Mouse (Mus musculus) layer of hippocampus, adult 2 months (tissue): ENCODE results near the gene Tbcd. TPM values are rescaled to one million over a fixed set of nuclear protein-coding genes. Genes with fewer than 3 reads are reported as not detected.

Source experiments
- DNase-seq, 2 experiments: peaks; one replicate each; pipeline ENCODE4 v3.0.0; 2022; ENCODE audit warnings: low spot score in 2 of 2
- H3K27ac ChIP-seq: fragments of 200-600 bp; 2 replicates; pipeline ENCODE4 v1.8.1; 2022
- H3K4me3 ChIP-seq: fragments of 200-600 bp; 2 replicates; pipeline ENCODE4 v1.8.1; 2022; ENCODE audit warnings: mild to moderate bottlenecking
- CTCF ChIP-seq: fragments of 200-600 bp; conservative IDR thresholded peaks from 2 replicates; pipeline ENCODE4 v1.8.1; 2022; ENCODE audit warnings: antibody characterized with exemption, mild to moderate bottlenecking, moderate library complexity
- total RNA-seq, 2 experiments: library from RNA; stranded (reverse); gene quantifications; 2 replicates each; pipeline ENCODE4 v1.2.3; 2021

Tbcd gene
- total RNA-seq, 2 experiments from 2014 or later = 39.5 to 40.3 TPM

DNA sequence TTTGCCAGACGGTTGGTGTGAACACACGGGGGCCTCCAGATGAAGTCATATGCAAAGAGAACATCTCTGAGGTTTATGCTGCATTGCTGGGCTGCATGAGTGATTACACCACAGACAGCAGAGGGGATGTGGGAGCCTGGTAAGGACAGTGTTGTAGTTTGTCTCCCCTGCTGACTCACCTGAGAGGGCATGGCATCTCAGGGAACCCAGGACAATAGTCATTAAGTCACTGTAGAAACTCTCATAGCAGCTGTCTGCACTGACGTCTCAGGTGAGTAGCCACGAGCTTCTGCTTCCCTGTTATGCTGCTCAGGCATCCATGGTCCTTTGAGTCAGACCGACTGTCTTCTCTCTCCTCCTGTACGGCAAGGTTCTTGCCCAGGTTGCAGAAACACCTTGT, 145.5 kb downstream of the Tbcd start:
- DNase-seq = no peak
- TF ChIP-seq CTCF = no peak
- Histone ChIP-seq H3K4me3 (no peak overlapping the region), H3K27ac (no peak overlapping the region)

DNA sequence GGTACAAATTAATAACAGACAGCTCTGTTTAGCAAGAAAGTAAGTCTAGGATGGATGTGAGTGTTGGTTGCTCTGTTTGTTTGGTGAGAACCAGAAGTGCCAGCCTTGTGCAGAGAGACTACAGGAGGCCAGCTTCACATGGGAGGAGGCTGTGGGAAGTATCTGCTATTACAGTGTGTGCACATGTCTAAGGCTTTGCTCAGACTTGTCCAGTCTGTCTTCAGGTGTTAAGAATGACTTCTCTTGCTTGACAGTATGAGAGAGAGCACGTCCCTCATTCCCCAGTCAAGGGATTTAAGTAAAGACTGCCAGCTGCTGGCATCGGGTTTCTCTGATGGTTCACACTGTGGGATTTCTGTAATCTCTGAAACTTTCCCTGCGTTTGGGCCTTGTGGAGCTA, 149.7 kb downstream of the Tbcd start:
- H3K4me3 ChIP-seq = no peak overlapping the region
- no peak for DNase-seq
- H3K27ac ChIP-seq = no peak overlapping the region
- TF ChIP-seq CTCF = no peak

DNA sequence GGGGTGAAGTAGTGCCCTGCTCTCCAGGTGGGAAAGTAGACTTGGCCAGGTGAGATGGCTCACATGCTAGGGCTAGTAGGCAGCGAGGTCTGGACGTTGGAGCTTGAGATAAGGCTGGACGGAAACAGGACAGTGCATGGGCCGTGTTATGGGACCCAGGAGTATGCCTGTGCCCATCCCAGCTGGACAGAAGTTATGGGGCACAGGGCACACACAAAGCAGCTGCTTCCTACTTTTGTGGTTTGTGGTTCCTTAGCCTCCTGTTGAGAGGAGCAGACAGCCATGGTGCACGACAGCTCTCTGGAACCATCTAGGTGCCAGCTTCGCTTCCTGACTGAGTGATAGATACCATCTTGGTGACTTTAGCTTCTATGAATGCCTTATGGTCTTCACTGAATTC, 153.9 kb downstream of the Tbcd start:
- no peak for DNase-seq
- Histone ChIP-seq H3K4me3 (no peak overlapping the region), H3K27ac (no peak overlapping the region)
- no peak for TF ChIP-seq CTCF

DNA sequence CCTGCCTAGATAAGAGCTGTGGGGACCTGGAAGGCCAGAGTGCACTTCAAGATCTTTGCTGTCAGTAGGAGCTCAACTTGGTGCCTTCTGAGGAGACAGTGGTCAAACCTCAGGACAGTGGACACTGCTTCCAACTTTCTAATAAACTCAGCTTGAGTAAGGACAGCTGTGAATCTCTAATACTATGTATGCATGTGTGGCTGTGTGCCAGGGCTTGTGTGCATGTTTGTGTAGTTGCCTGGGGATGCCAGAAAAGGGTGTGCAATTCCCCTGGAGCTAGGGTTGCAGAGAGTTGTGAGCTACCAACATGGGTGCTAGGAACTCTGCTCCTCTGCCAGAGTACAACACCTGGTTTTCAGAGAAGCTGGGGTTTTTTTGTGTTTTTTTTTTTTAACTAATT, 159.2 kb downstream of the Tbcd start:
- H3K4me3 ChIP-seq = no peak overlapping the region
- no peak for TF ChIP-seq CTCF
- DNase-seq = no peak
- no peak overlapping the region for H3K27ac ChIP-seq

DNA sequence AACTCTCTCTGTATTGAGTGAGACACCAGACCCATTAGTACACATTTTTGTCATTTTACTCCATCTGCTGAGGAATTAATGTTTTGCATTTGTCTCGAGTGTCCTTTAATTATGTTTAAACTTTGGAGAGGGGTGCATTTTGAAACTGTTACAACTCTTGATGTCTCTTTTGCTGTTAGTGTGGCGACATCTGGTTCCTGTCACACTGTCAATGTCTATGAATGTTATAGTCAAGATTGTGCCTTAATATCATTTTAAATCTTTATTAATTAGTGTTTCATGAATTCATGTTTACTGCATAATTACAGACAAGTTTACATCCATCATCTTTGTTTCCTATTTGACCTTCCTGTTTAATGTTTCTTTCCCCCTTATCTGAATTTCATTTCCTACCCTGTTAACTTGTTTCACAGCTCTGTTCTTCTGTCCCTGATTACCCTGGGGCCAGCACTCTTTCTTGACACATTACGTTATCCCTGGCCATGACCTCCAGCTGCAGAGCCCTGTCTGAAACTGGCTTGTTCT, 164.3 kb downstream of the Tbcd start:
- Histone ChIP-seq H3K4me3 (no peak overlapping the region), H3K27ac (no peak overlapping the region)
- no peak for TF ChIP-seq CTCF
- DNase-seq = no peak

DNA sequence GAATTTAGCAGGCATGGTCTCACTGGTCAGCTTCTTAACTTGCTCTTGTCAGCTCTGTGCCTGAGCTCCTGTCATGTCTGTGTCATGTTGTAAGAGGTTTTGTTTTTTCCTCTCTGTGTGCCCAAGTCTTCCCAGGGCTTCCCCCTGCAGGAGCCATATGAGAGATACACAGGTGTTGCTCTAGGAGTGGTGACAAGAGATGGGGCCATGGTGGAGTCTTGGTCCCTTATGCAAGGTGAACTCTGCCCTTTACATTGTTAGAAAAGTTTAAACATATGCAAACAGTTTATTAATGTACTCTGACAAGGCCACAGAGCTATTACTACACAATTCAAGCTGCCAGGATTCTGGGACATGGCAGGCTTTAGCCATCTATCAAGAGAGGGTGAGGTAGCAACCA, 164.8 kb downstream of the Tbcd start:
- H3K4me3 ChIP-seq = no peak overlapping the region
- H3K27ac ChIP-seq = no peak overlapping the region
- no peak for DNase-seq
- no peak for TF ChIP-seq CTCF

DNA sequence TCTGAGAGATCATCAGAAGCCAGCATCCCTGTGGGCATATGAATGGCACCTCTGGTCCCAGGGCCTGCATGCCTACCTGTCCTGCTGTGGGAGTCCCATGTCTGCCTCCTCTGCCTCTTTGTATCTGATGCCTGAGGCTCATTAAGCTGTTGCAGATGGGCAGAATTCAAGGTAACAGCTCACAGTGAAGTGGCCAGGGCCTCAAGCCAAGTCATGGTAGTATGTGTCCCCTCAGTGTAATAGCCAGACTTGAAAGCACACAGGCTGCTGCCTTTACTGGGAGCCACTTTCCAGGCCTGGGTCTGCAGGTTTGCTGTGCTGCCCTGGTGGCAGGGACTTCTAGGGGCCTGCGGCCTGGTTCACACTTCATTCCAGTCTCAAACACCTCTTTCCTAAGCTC, 165.6 kb downstream of the Tbcd start:
- TF ChIP-seq CTCF = no peak
- DNase-seq = no peak
- H3K27ac ChIP-seq = no peak overlapping the region
- no peak overlapping the region for H3K4me3 ChIP-seq

DNA sequence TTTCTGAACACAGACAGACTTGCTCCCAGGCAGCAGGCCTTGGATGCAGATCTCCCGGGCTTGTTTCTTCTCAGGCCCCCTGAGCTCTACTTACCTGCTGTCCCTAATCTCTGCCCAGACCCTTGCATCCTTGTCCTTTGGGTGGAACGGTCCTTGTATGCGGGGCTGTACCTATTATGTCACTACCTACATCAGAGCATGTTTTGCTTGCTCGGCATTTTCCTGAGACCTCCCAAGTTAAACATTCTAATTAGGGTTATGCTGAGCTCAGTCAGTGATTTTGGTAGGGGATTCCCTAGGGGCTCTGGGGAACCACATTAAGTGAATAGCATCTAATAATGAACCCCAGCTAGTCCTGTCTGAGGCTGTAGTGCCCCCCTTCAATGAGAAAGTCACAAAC, 173.3 kb downstream of the Tbcd start:
- no peak overlapping the region for H3K27ac ChIP-seq
- no peak overlapping the region for H3K4me3 ChIP-seq
- no peak for TF ChIP-seq CTCF
- no peak for DNase-seq

DNA sequence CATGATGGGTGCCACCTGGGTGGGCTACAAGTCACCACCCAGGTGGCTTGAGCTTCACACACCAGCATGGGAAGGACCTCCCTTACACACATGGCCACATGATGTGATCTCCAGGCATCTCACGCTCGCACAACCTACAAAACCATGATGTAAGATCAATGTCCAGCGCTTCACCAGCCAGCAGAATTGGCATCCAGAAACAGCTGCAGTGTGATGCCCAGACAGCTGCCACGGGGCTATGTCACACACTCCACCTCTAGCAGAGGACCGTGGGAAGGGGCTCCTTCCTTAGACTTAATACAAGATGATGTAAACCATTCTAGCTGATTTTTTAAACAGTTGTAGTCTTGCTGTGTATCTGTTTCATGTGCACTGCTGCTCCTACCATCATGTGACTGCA, 175.8 kb downstream of the Tbcd start:
- no peak overlapping the region for H3K4me3 ChIP-seq

DNA sequence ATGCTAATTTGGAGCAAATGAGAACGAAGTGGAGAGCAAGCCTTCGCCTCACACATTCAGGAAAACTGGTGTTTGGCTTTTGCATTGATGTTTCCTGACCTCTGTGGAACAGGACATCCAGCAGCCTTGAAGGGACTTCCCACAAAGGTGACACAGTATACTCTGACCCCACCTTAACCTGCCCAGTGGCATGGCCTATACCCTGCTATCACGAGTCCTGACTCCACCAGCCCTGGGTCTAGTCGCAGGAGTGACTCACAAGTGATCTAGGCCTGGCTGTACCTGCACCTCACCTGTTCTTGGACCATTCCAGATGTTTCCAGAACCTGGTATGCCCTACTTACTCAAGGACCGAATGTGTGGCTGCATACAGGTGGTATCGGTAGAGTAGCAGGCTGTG, 177.8 kb downstream of the Tbcd start:
- H3K4me3 ChIP-seq = no peak overlapping the region
- TF ChIP-seq CTCF = no peak
- no peak for DNase-seq
- no peak overlapping the region for H3K27ac ChIP-seq

More for the DNA sequence above, 175.8 kb downstream of the Tbcd start:
- no peak for DNase-seq
- no peak overlapping the region for H3K27ac ChIP-seq
- TF ChIP-seq CTCF = no peak

DNA sequence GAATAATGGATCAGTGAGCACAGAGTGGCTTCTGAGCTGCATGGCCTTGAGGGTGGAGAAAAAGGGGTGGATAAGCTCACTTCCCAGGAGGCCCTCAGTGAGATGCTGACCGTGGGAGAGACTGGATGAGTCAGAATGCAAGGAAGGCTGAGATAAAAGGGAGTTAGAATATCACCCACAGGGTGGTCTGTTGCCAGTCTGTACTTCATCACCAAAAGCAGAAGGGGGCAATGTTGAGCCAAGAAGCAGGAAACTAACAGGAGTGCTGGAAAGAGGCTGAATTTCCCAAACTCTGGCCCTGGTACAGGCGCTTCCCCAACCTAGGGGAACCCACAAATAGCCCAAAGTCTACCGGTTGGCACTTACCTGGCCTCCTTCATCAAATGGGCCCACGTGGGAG, 178.7 kb downstream of the Tbcd start:
- no peak overlapping the region for H3K27ac ChIP-seq
- no peak overlapping the region for H3K4me3 ChIP-seq
- DNase-seq = no peak
- peak; percentile 75 for TF ChIP-seq CTCF

DNA sequence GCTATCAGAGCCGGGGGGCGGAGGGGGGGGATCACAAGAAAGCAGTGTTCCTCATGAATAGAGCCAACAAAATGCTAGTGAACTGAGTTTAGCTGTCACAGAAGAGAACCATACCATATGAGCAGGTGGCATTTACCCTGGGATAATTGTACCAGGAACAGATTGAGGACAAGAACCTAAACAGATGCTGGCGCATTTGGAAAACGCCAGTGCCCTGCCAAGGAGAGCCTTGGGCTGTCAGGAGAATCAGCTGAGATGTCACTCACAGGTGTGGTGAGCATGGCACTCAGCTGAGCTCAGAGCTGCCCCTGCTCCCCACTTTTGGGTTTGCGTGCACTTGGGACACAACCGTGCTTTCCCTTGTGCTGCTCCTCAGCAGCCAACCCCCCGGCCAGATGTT, 179.7 kb downstream of the Tbcd start:
- DNase-seq = no peak
- Histone ChIP-seq H3K4me3 (no peak overlapping the region), H3K27ac (no peak overlapping the region)
- no peak for TF ChIP-seq CTCF

DNA sequence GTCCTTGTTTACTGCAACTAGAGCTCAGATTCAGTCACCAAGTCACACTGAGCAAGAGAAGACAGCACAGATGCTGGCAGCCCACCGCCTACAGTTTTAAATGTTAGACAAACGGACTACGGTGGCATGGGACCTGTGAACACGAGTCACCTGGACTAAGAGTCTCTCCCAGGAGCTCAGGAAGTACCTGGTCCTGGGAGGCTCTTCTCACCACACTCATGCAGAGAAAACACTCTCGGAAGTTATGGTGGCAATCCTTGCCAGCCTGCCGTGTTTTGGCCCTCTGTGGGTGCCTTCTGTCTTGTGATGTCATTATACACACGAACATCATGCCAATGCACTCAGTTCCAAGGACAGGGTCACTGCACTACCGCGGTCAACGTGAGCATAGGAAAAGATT, 184.9 kb downstream of the Tbcd start:
- no peak overlapping the region for H3K27ac ChIP-seq
- no peak for TF ChIP-seq CTCF
- no peak for DNase-seq
- no peak overlapping the region for H3K4me3 ChIP-seq

DNA sequence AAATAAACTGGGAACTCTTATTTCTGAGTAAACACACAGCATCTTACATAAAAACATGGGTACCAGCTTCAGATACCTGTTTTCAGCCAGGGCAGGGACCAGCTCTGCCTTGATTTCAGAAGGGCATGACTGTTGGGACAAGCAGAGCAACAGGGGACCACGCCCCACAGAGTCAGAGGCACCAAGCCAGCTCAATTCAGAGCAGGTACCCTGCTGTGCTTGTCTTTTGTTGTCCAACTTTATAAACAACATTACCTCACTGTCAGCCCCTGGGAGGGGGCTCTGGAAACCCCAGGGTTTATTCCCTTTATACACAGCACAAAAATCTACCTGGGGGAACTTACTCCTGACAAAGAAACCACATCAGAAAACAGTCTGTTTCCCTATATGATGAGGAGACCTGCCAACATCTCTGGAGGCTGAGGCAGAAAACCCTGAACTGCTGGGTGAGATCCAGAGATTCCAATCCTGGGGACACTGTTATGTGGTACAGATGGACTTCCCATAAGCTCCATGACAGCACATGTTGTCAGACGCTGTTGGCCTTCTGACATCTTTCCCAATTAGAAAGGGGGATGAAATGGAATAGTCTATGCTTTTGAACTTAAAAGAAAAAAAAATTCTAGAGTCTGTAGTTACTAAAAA, 189.9 kb downstream of the Tbcd start:
- Histone ChIP-seq H3K27ac (no peak overlapping the region), H3K4me3 (no peak overlapping the region)
- DNase-seq = no peak
- no peak for TF ChIP-seq CTCF
